Comparison of ENCODE assay signal across 8 mouse cellular contexts in the genomic region with DNA sequence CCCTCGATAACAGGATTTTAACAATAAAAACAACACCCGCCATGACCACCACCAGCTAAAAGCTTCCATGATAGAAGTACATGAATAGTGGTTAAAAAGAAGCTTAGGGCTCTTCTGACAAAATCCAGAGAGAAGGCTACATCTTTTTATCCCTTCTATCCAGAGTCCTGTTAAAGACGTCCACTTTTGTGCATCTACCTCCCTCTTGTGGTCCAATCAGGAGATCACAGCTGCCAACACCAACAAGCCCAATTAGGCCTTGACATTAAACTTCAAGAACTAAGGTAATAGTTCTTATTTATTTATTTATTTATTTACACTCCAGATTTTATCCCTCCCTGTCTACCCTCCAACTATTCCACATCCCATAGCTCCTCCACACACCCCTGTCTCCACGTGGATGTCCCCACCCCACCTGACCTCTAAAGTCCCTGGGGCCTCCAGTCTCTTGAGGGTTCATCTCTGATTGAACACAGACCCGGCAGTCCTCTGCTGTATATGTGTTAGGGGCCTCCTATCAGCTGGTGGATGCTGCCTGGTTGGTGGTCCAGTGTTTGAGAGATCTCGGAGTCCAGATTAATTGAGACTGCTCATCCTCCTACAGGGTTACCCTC. TPM values are rescaled to one million over a fixed set of nuclear protein-coding genes. Genes with fewer than 3 reads are reported as not detected.
A peak's percentile ranks its signal among the peaks of the same experiment; 100 is the strongest.
DNase-seq lines count a peak whose midpoint lies in the region; ATAC-seq and TF ChIP-seq lines count a peak whose summit lies in the region.

No protein-coding gene starts in this region.

- H3K4me1 ChIP-seq in intestine, postnatal 0 days (replicated peaks; ENCODE audit: control insufficient read depth, insufficient read depth, low read length), result no peaks in the 10 kb centered on the region

- no peak overlapping the region for H3K27ac ChIP-seq in intestine, postnatal 0 days (ENCODE audit: low read depth, low read length)

- no peak for ATAC-seq in intestine, postnatal 0 days

- no peaks in the 10 kb centered on the region for H3K36me3 ChIP-seq in intestine, postnatal 0 days (ENCODE audit: control insufficient read depth, insufficient read depth)

- H3K27me3 ChIP-seq in intestine, postnatal 0 days (replicated peaks; ENCODE audit: control insufficient read depth, insufficient read depth, low read length), result no peaks in the 10 kb centered on the region

- peak; percentile 57 for DNase-seq in testis, postnatal 10 days (ENCODE audit: low spot score)
- no peak for DNase-seq in testis, postnatal 14 days (ENCODE audit: low spot score)
- DNase-seq in adrenal gland, adult 2 months, result peak; percentile 51
- DNase-seq in embryo, embryonic 11 days, result peak; percentile 63
- DNase-seq in liver, result peak; percentile 59
- peak; percentile 21 for DNase-seq in ovary, postnatal 14 days (ENCODE audit: low spot score)
- no peak for DNase-seq in thymus, adult 18-20 months

- 42% methylated on average over 6 of the region's 6 CpGs for WGBS in intestine, postnatal 0 days

- H3K4me3 ChIP-seq in intestine, postnatal 0 days (ENCODE audit: low read depth, low read length), result no peak overlapping the region

- H3K9me3 ChIP-seq in intestine, postnatal 0 days (ENCODE audit: control insufficient read depth), result no peaks in the 10 kb centered on the region

- H3K4me2 ChIP-seq in intestine, postnatal 0 days (replicated peaks; ENCODE audit: low read depth), result no peak overlapping the region

- no peak overlapping the region for H3K9ac ChIP-seq in intestine, postnatal 0 days (ENCODE audit: low read depth, low read length)

- TF ChIP-seq CTCF in intestine, postnatal 0 days (IDR thresholded peaks at IDR 0.05; ENCODE audit: low read depth), result peak; percentile 89

RNA-seq across cellular contexts. Expression of a gene that starts 23.9 kb away (rescaled TPM):
- 100 to 1,000 TPM; 116 to 192 TPM for total RNA-seq in adrenal gland, adult 2 months (2021)
- 8.8 and 8.9 TPM in 2 replicates for polyA plus RNA-seq in adrenal gland, adult 2 months (2012; rRNA removed)
- 21.9 and 23.7 TPM in 2 replicates for polyA plus RNA-seq in intestine, postnatal 0 days (2015; fragmentation: Nextera tagmentation; extraction: Ambion mirVana)

Comparison
In these comparisons a context has a peak if more than half of its experiments do, and no peak if none do; other contexts are left out.
1. DNase-seq: peak in testis, postnatal 10 days (single experiment), adrenal gland, adult 2 months (single experiment), embryo, embryonic 11 days (single experiment), liver (single experiment) and ovary, postnatal 14 days (single experiment); none in testis, postnatal 14 days (single experiment) and thymus, adult 18-20 months (0 of 2).